Mouse (Mus musculus) limb, embryonic 15.5 days (tissue): ENCODE data around the gene Lingo4. TPM values are rescaled to one million over a fixed set of nuclear protein-coding genes. Genes with fewer than 3 reads are reported as not detected.

ENCODE experiments used
- ATAC-seq: fragments of 200-750 bp; cut with Nextera tagmentation; 2 replicates; pipeline ENCODE4 v1.8.0; 2017; ENCODE audit warnings: low read depth, moderate TSS enrichment; ENCODE audit not compliant: insufficient number of reproducible peaks, low FRiP score, low TSS enrichment
- H3K27ac ChIP-seq: fragments of 300-500 bp; sonication (generic); 2 replicates; pipeline ENCODE4 v1.5.1; 2015; ENCODE audit warnings: moderate library complexity, mild to moderate bottlenecking, inconsistent platforms
- H3K27me3 ChIP-seq: fragments of 300-500 bp; sonication (generic); 2 replicates; pipeline ENCODE4 v1.6.1; 2015; ENCODE audit warnings: inconsistent platforms
- H3K36me3 ChIP-seq: fragments of 300-500 bp; sonication (generic); 2 replicates; pipeline ENCODE4 v1.6.1; 2015; ENCODE audit warnings: inconsistent platforms
- H3K4me1 ChIP-seq: fragments of 300-500 bp; sonication (generic); 2 replicates; pipeline ENCODE4 v1.6.1; 2015; ENCODE audit warnings: inconsistent platforms
- H3K4me2 ChIP-seq: fragments of 300-500 bp; sonication (generic); 2 replicates; pipeline ENCODE4 v1.6.1; 2015; ENCODE audit warnings: mild to moderate bottlenecking, inconsistent platforms
- H3K4me3 ChIP-seq: fragments of 300-500 bp; sonication (generic); 2 replicates; pipeline ENCODE4 v1.5.1; 2015; ENCODE audit warnings: mild to moderate bottlenecking, inconsistent platforms
- H3K9ac ChIP-seq: fragments of 300-500 bp; sonication (generic); 2 replicates; pipeline ENCODE4 v1.6.1; 2015; ENCODE audit warnings: inconsistent platforms
- H3K9me3 ChIP-seq: fragments of 300-500 bp; sonication (generic); 2 replicates; pipeline ENCODE4 v1.6.1; 2016; ENCODE audit warnings: inconsistent platforms
- WGBS: fragments of 180-500 bp; shearing (Covaris S2); methylation state at CpG from one replicate; pipeline ENCODE4 v1.1.7; 2015; 5-methylcytosine and 5-hydroxymethylcytosine counted together
- polyA plus RNA-seq: library from polyadenylated mRNA; unstranded; fragments of >200 nt; fragmentation: Nextera tagmentation; extraction: Ambion mirVana; gene quantifications from 2 replicates; pipeline ENCODE4 v1.2.1, GENCODE M21; 2015

Lingo4 gene
- polyA plus RNA-seq, 1 experiment from 2014 or later: 0.14 TPM

GRCm38 (mm10) chr3:94413031-94413679, 14.8 kb downstream of the Lingo4 start, which contains the start of gene Tdrkh:
TSS of gene Tdrkh (plus strand) at chr3:94413273.
- Histone ChIP-seq H3K4me1 (peaks cover 10% of the 10 kb centered on the region), H3K9ac (0 out of 2 replicates have a peak within 1 kb of the TSS, but pooled peaks have one; percentile 1), H3K9me3 (no peaks in the 10 kb centered on the region), H3K27me3 (peaks cover 5% of the 10 kb centered on the region; the same call in 1 of the 2 replicates), H3K27ac (no peak within 1 kb of the TSS), H3K4me3 (peak within 1 kb of the TSS; percentile 51), H3K36me3 (no peaks in the 10 kb centered on the region), H3K4me2 (peak within 1 kb of the TSS; percentile 88)
- peak; percentile 98 for ATAC-seq
- 5% methylated on average over 52 of the region's 52 CpGs for WGBS

GRCm38 (mm10) chr3:94430980-94431379, 32.7 kb downstream of the Lingo4 start:
- H3K9ac ChIP-seq: no peak overlapping the region
- H3K4me3 ChIP-seq: no peak overlapping the region
- H3K27me3 ChIP-seq: no peaks in the 10 kb centered on the region
- no peaks in the 10 kb centered on the region for H3K36me3 ChIP-seq
- 75% methylated on average over 2 of the region's 2 CpGs for WGBS
- no peak for ATAC-seq
- H3K4me2 ChIP-seq: no peak overlapping the region
- H3K4me1 ChIP-seq: no peaks in the 10 kb centered on the region
- no peaks in the 10 kb centered on the region for H3K9me3 ChIP-seq
- no peak overlapping the region for H3K27ac ChIP-seq

- H3K27ac ChIP-seq: no peak overlapping the region
- H3K9ac ChIP-seq: no peak overlapping the region
- no peak overlapping the region for H3K4me2 ChIP-seq
- H3K9me3 ChIP-seq: no peaks in the 10 kb centered on the region
- H3K27me3 ChIP-seq: no peaks in the 10 kb centered on the region
- no peak for ATAC-seq
- H3K4me1 ChIP-seq: no peaks in the 10 kb centered on the region
- H3K4me3 ChIP-seq: no peak overlapping the region
- H3K36me3 ChIP-seq: no peaks in the 10 kb centered on the region
- WGBS: 95% methylated on average over 2 of the region's 2 CpGs
Measured at GRCm38 (mm10) chr3:94434305-94434704, 36.0 kb downstream of the Lingo4 start.

GRCm38 (mm10) chr3:94436420-94436819, 38.1 kb downstream of the Lingo4 start:
- Histone ChIP-seq H3K4me2 (no peak overlapping the region), H3K36me3 (no peaks in the 10 kb centered on the region), H3K9me3 (no peaks in the 10 kb centered on the region), H3K27me3 (peaks cover 6% of the 10 kb centered on the region; the same call in 1 of the 2 replicates), H3K4me3 (no peak overlapping the region), H3K4me1 (no peaks in the 10 kb centered on the region), H3K27ac (no peak overlapping the region), H3K9ac (no peak overlapping the region)
- 77% methylated on average over 9 of the region's 9 CpGs for WGBS
- ATAC-seq: no peak

GRCm38 (mm10) chr3:94441182-94441581, 42.9 kb downstream of the Lingo4 start:
- Histone ChIP-seq H3K9me3 (no peaks in the 10 kb centered on the region), H3K36me3 (peaks cover 15% of the 10 kb centered on the region), H3K27ac (no peak overlapping the region), H3K9ac (no peak overlapping the region), H3K27me3 (peaks cover 6% of the 10 kb centered on the region; the same call in 1 of the 2 replicates), H3K4me1 (peaks cover 12% of the 10 kb centered on the region), H3K4me2 (no peak overlapping the region), H3K4me3 (no peak overlapping the region)
- 43% methylated on average over 3 of the region's 3 CpGs for WGBS
- ATAC-seq: no peak

GRCm38 (mm10) chr3:94442951-94443596, 44.8 kb downstream of the Lingo4 start, which contains the start of gene Mrpl9:
TSS of gene Mrpl9 (plus strand) at chr3:94443318.
- Histone ChIP-seq H3K9me3 (no peaks in the 10 kb centered on the region), H3K9ac (peak within 1 kb of the TSS; percentile 91), H3K36me3 (peaks cover 34% of the 10 kb centered on the region), H3K4me2 (peak within 1 kb of the TSS; percentile 80), H3K27me3 (peaks cover 6% of the 10 kb centered on the region; the same call in 1 of the 2 replicates), H3K27ac (peak within 1 kb of the TSS; percentile 57; the same call in 1 of the 2 replicates), H3K4me3 (peak within 1 kb of the TSS; percentile 96), H3K4me1 (peaks cover 12% of the 10 kb centered on the region)
- under 1% methylated on average over 39 of the region's 39 CpGs for WGBS
- peak; percentile 94 for ATAC-seq

GRCm38 (mm10) chr3:94443597-94443964, 45.3 kb downstream of the Lingo4 start, which contains the start of gene Oaz3:
TSS of gene Oaz3 (minus strand) at chr3:94443915.
- Histone ChIP-seq H3K27ac (peak within 1 kb of the TSS; percentile 57; the same call in 1 of the 2 replicates), H3K4me2 (peak within 1 kb of the TSS; percentile 80), H3K4me3 (peak within 1 kb of the TSS; percentile 96), H3K27me3 (peaks cover 6% of the 10 kb centered on the region; the same call in 1 of the 2 replicates), H3K4me1 (peaks cover 12% of the 10 kb centered on the region), H3K9ac (peak within 1 kb of the TSS; percentile 91), H3K36me3 (peaks cover 38% of the 10 kb centered on the region), H3K9me3 (no peaks in the 10 kb centered on the region)
- ATAC-seq: 0 out of 2 replicates have a peak, but pooled peaks have one; percentile 31
- WGBS: under 1% methylated on average over 24 of the region's 24 CpGs

GRCm38 (mm10) chr3:94449377-94449776, 51.1 kb downstream of the Lingo4 start:
- H3K4me2 ChIP-seq: no peak overlapping the region

More at GRCm38 (mm10) chr3:94449377-94449776, 51.1 kb downstream of the Lingo4 start:
- Histone ChIP-seq H3K9me3 (no peaks in the 10 kb centered on the region), H3K27me3 (no peaks in the 10 kb centered on the region), H3K4me3 (no peak overlapping the region), H3K9ac (no peak overlapping the region), H3K4me1 (peaks cover 4% of the 10 kb centered on the region; the same call in 1 of the 2 replicates), H3K27ac (no peak overlapping the region), H3K36me3 (peaks cover 53% of the 10 kb centered on the region)
- 79% methylated on average over 2 of the region's 2 CpGs for WGBS
- ATAC-seq: no peak

Other genes with a start within 250 kb of the Lingo4 start
- not detected in 2 replicates for gene Gm10696, start 220.3 kb upstream of the Lingo4 start, polyA plus RNA-seq
- gene Gm5286, start 201.8 kb upstream of the Lingo4 start, polyA plus RNA-seq: not detected in 2 replicates
- not detected in 2 replicates for gene Gm4778, start 134.5 kb upstream of the Lingo4 start, polyA plus RNA-seq
- 10.6 and 10.8 TPM in 2 replicates for gene Them4, start 88.4 kb upstream of the Lingo4 start, polyA plus RNA-seq
- gene Them5, start 56.4 kb upstream of the Lingo4 start, polyA plus RNA-seq: 199 and 218 TPM in 2 replicates
- 1.8 and 2.4 TPM in 2 replicates for gene C2cd4d, start 36.1 kb upstream of the Lingo4 start, polyA plus RNA-seq
- gene Rorc, start 25.7 kb upstream of the Lingo4 start, polyA plus RNA-seq: 2.3 and 2.9 TPM in 2 replicates
- gene Tdrkh, start 14.8 kb downstream of the Lingo4 start, polyA plus RNA-seq: 6.7 and 8.0 TPM in 2 replicates
- gene Mrpl9, start 44.8 kb downstream of the Lingo4 start, polyA plus RNA-seq: 63.2 and 64.0 TPM in 2 replicates
- 0.38 and 0.42 TPM in 2 replicates for gene Oaz3, start 45.4 kb downstream of the Lingo4 start, polyA plus RNA-seq
- gene Celf3, start 79.8 kb downstream of the Lingo4 start, polyA plus RNA-seq: 1.4 and 1.9 TPM in 2 replicates
- 2.1 and 4.0 TPM in 2 replicates for gene Riiad1, start 81.8 kb downstream of the Lingo4 start, polyA plus RNA-seq
- 43.4 and 45.7 TPM in 2 replicates for gene Snx27, start 184.2 kb downstream of the Lingo4 start, polyA plus RNA-seq
- not detected in 2 replicates for gene Gm10972, start 244.6 kb downstream of the Lingo4 start, polyA plus RNA-seq